Mouse (Mus musculus) layer of hippocampus, adult 2 months (tissue): ENCODE data around the gene Ccdc28a. TPM values are rescaled to one million over a fixed set of nuclear protein-coding genes. Genes with fewer than 3 reads are reported as not detected.
A peak's percentile ranks its signal among the peaks of the same experiment; 100 is the strongest.

Experiments
- DNase-seq, 2 experiments: peaks; one replicate each; pipeline ENCODE4 v3.0.0; 2022; ENCODE audit warnings: low spot score in 2 of 2
- H3K27ac ChIP-seq: fragments of 200-600 bp; 2 replicates; pipeline ENCODE4 v1.8.1; 2022
- H3K4me3 ChIP-seq: fragments of 200-600 bp; 2 replicates; pipeline ENCODE4 v1.8.1; 2022; ENCODE audit warnings: mild to moderate bottlenecking
- CTCF ChIP-seq: fragments of 200-600 bp; conservative IDR thresholded peaks from 2 replicates; pipeline ENCODE4 v1.8.1; 2022; ENCODE audit warnings: antibody characterized with exemption, mild to moderate bottlenecking, moderate library complexity
- total RNA-seq, 2 experiments: library from RNA; stranded (reverse); gene quantifications; 2 replicates each; pipeline ENCODE4 v1.2.3; 2021

Gene Ccdc28a
- total RNA-seq, 2 experiments from 2014 or later = 29.8 to 33.3 TPM

- H3K27ac ChIP-seq = no peak within 1 kb of the TSS
- DNase-seq = peak in 1 of 2 experiments; percentile 21
- peak; percentile 77 for TF ChIP-seq CTCF
- H3K4me3 ChIP-seq = no peak within 1 kb of the TSS
Observed at GRCm38 (mm10) chr10:18210726-18211125, 24.1 kb downstream of the Ccdc28a start, which contains the start of gene Ect2l. TSS of gene Ect2l (minus strand) at chr10:18210890.

GRCm38 (mm10) chr10:18210119-18210518 lies 24.7 kb downstream of the Ccdc28a start:
- TF ChIP-seq CTCF = no peak

GRCm38 (mm10) chr10:18204067-18204466 lies 30.7 kb downstream of the Ccdc28a start:
- Histone ChIP-seq H3K4me3 (no peak overlapping the region), H3K27ac (no peak overlapping the region)
- TF ChIP-seq CTCF = no peak
- DNase-seq = no peak

More at GRCm38 (mm10) chr10:18210119-18210518, 24.7 kb downstream of the Ccdc28a start:
- no peak for DNase-seq
- no peak overlapping the region for H3K27ac ChIP-seq
- no peak overlapping the region for H3K4me3 ChIP-seq

- no peak overlapping the region for H3K27ac ChIP-seq
- TF ChIP-seq CTCF = no peak
Observed at GRCm38 (mm10) chr10:18202401-18202800, 32.4 kb downstream of the Ccdc28a start.

GRCm38 (mm10) chr10:18200656-18201055 lies 34.1 kb downstream of the Ccdc28a start:
- Histone ChIP-seq H3K4me3 (no peak overlapping the region), H3K27ac (no peak overlapping the region)
- TF ChIP-seq CTCF = no peak
- no peak for DNase-seq

More at GRCm38 (mm10) chr10:18202401-18202800, 32.4 kb downstream of the Ccdc28a start:
- no peak overlapping the region for H3K4me3 ChIP-seq
- no peak for DNase-seq

- no peak for DNase-seq
- Histone ChIP-seq H3K27ac (no peak overlapping the region), H3K4me3 (no peak overlapping the region)
- TF ChIP-seq CTCF = no peak
Observed at GRCm38 (mm10) chr10:18199919-18200318, 34.9 kb downstream of the Ccdc28a start.

GRCm38 (mm10) chr10:18198286-18199015 lies 36.3 kb downstream of the Ccdc28a start:
- no peak for DNase-seq
- Histone ChIP-seq H3K4me3 (no peak overlapping the region), H3K27ac (no peak overlapping the region)
- TF ChIP-seq CTCF = no peak

- peak; percentile 68 to 87 for DNase-seq
- Histone ChIP-seq H3K4me3 (peak overlapping the region; percentile 58), H3K27ac (no peak overlapping the region)
- TF ChIP-seq CTCF = peak; percentile 98
Observed at GRCm38 (mm10) chr10:18197206-18197979, 37.4 kb downstream of the Ccdc28a start.

GRCm38 (mm10) chr10:18194737-18195141 lies 40.1 kb downstream of the Ccdc28a start:
- no peak for TF ChIP-seq CTCF
- DNase-seq = no peak

GRCm38 (mm10) chr10:18194156-18194555 lies 40.6 kb downstream of the Ccdc28a start:
- TF ChIP-seq CTCF = no peak
- no peak for DNase-seq
- Histone ChIP-seq H3K4me3 (no peak overlapping the region), H3K27ac (no peak overlapping the region)

More at GRCm38 (mm10) chr10:18194737-18195141, 40.1 kb downstream of the Ccdc28a start:
- no peak overlapping the region for H3K27ac ChIP-seq
- no peak overlapping the region for H3K4me3 ChIP-seq

- no peak overlapping the region for H3K27ac ChIP-seq
- no peak for DNase-seq
- no peak for TF ChIP-seq CTCF
- H3K4me3 ChIP-seq = no peak overlapping the region
Observed at GRCm38 (mm10) chr10:18193221-18193620, 41.6 kb downstream of the Ccdc28a start.

GRCm38 (mm10) chr10:18191706-18192105 lies 43.1 kb downstream of the Ccdc28a start:
- no peak for DNase-seq
- no peak for TF ChIP-seq CTCF
- Histone ChIP-seq H3K27ac (no peak overlapping the region), H3K4me3 (no peak overlapping the region)

- TF ChIP-seq CTCF = no peak
- no peak for DNase-seq
- Histone ChIP-seq H3K27ac (no peak overlapping the region), H3K4me3 (no peak overlapping the region)
Observed at GRCm38 (mm10) chr10:18189498-18189897, 45.3 kb downstream of the Ccdc28a start.
